Mouse (Mus musculus) gastrocnemius, postnatal 14 days (tissue): ENCODE measurements around the gene Tk1. TPM values are rescaled to one million over a fixed set of nuclear protein-coding genes. Genes with fewer than 3 reads are reported as not detected.
"Not testable (repeated sequence)": the region's sequence is repeated elsewhere in the genome, so short reads cannot be mapped to it uniquely, and the experiment has no call there.

Experiments
- DNase-seq: peaks from one replicate; pipeline ENCODE4 v3.0.0; 2021; ENCODE audit warnings: mixed read lengths
- intact Hi-C: fragments of 180-260 bp; cut with DNase I; formaldehyde crosslinking; loops from one replicate; pipeline ENCODE4 v1.15.1; 2025; ENCODE audit warnings: low total_unique reads
- total RNA-seq, 2 experiments: library from RNA; stranded (reverse); gene quantifications; 2 replicates each; pipeline ENCODE4 v1.2.3; 2021

Tk1 gene
- total RNA-seq, 2 experiments from 2014 or later = 5.4 to 5.8 TPM

DNA sequence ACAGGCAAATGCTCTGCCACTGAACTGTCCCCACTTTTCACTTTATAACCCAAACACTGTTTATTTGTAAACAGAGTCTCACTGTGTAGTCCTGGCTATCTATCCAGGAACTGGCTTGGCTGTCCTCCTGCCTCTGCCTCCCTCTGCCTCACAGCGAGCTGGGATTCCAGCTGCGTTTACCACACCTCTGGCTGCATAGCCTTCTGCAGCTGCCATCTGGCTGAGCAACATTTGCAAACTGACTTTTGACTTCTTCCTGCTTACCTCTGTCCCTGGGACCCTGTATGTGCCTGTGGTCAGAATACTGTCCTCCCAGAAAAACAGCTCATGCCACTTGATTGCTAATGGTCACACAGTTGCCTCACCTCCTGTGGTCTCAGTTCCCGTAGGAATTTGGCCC, 1.5 kb upstream of the Tk1 start:
- intact Hi-C loops = no loop called here

DNA sequence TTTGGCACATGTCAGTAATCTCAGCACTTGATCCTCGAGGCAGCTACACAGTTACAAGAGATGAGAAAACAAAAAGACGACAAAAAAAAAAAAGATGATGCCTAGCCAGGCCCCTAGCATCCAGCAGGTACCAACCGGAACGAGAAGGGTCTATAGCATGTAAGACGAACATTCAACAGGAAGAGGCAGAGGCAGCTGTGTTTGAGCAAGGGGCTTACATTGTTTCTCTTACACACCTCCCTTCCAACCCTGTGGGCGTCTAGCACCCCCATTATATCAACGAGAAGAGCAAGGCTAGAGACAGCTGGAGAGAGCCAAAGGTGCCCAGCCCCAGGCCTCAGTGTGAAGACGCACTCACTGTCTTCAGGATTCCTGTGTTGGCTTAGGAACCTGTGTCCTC, 1.0 kb upstream of the Tk1 start:
- intact Hi-C loops = no loop called here
- no peak for DNase-seq

More for the DNA sequence above, 1.5 kb upstream of the Tk1 start:
- no peak for DNase-seq

DNA sequence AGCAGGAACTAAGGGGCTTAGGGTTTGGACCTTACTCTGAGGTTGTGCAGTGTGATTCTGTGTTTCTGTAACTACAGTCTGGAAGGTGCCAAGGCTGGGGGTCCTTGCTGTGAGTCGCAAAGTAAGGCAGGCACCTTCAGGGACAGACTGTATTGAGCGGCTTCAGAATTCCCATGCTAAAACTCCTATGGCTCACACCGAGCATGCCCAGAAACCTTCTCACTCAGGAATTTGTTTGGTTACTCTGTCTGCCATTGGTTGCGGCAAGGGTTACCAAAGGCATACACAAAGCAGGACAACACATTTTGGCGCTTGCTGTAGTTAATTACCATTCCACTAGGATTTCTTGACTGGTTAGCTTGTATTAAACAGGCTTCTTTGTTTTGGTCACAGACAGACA, 272 bp upstream of the Tk1 start:
- intact Hi-C loops = no loop called here
- DNase-seq = no peak

DNA sequence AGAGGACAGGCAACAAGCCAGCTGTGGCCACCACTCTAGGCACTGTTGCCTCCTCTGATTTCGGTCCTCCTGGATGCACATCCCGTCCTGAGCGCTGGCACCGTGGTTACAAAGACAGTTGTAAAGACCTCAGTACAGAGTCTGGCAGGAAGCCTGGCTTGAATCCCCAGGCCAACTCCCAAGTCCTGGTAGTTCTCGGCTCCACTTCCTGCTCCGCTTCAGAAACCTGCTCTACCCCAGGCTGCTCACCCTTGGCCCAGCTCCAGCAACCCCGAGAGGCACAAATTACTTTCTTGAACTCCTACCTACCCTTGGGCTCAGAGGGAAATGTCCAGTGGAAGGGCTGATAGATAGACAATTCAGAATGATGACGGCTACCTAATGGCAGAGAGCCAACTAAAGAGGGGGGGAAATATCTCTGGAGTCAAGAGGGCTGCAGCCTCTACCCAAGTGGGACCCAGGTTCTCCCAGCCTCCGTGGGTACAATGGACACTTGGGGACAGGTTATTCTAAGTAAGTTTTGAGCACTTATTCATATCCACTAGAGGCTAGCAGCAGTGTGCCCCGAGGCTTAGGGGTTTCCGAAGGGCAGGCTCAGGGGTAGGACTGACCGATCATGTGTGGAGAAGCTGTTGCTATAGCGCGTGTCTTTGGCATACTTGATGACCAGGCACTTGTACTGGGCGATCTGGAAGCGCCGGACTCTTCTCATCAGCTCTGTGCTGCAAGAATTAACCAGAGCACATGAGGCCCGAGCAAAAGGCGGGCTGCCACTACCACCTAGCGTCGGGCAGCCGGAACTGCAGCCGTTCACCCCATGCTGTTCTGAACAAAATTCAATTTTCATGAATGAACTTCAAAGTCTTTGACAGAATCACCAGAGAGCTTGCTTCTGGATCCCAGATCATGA, 1.6 kb downstream of the Tk1 start:
- peak; percentile 80 for DNase-seq
- intact Hi-C loops = loop anchor here (2.0 to 5.0 kb wide), 2 partner anchors 34 to 112 kb away; no protein-coding TSS in a partner anchor

DNA sequence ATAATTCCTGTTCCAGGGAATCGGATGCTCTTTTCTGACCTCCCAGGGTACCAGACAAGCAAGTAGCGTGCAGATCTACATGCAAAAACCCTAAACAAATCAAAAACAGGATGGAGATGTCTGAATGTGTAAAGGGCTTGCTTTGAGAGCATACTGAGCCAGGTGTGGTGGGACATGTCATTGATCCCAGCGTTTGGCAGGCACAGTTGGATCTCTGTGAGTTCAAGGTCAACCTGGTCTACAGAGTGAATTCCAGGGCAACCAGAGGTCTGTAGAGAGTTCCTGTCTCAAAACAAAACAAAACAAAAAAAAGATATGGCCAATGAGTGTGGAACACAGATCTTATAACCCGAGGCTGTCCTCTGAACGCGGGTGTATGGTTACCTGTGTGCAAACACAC, 2.5 kb downstream of the Tk1 start:
- intact Hi-C loops = loop anchor here (5.0 kb wide), 1 partner anchor 111 kb away; no protein-coding TSS in a partner anchor
- DNase-seq = no peak

DNA sequence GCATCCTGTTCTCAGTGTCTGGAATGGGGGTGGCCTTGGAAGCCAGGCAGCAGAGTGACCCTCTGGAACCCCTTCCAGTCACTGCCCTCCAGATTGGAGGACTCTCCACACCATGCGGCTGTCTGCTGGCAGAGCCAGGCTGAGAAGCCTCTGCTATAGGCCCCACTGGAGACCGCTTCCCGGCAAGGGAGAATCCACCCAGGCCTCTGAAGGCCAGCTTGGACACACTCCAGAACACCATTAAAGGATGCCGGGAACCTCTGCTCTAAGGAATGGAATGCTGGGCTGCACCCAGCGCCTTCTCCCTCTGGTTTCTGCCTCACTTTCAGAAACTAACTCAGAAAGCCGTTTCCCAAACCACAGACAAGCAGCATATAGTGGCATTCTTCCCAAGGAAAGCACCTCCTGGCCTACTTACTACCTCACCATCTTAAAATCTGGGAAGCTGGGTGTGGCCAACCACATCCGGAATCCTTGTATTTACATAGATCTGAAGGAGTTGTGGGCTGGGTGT, 3.1 kb downstream of the Tk1 start:
- intact Hi-C loops = loop anchor here (5.0 kb wide), 1 partner anchor 110 kb away; no protein-coding TSS in a partner anchor
- no peak for DNase-seq

DNA sequence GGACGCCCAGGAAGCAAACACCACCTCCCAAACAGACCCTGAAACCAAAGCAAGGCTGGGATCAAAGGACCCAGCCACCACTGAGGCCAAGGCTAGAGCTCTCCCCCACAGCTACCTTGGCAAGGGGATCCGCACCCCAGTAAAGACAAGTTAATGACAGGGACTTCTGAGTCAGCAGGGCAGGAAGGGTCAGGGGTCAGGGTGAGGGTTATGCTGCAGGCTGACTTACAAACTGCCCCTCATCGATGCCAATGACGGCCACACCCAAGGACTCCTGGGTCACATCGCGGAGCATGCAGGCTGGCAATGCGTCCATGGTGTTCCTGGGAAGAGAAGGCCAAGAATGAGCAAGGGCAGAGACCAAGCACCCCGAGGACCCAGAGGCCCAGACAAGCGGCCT, 4.0 kb downstream of the Tk1 start:
- DNase-seq = no peak
- intact Hi-C loops = loop anchor here (5.0 kb wide), 1 partner anchor 110 kb away; no protein-coding TSS in a partner anchor

DNA sequence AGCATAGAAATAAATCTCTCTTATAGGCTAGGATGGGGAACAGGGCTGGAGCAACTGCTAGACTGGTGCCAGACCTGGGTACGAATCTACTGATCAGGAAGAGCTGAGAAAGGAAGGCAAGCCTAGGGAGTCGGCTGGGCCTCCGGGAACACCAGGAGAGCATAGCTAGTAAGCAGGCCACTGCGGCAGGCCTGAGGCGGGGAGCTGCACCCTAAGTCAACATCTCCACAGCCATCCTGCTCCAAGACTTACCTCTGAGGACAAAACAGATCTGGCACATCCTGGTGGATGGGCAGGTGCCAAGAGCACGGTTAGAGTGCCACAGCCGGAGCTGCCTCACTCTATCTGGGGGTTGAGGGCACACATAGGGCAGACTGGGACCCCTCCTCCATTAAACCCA, 5.7 kb downstream of the Tk1 start:
- no peak for DNase-seq
- intact Hi-C loops = loop anchor here (5.0 kb wide), 1 partner anchor 108 kb away; no protein-coding TSS in a partner anchor

DNA sequence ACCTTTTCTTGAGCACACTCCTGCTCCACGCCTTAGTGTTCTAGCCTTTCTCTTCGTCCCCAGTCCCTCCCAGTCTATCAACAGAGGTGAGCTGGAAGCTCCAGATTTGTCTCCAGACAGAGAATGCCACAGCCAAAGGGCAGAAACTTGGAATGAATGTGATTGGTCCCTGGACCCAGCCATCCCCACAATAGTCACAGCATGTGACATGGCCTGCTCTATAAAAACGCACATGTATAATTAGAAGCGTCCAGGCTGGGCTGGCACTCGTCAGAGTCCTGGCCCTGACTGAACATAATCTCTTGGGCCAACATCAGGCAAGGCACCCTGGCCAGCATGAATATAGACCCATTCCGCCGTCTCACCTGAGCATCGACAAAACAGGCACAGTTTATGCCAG, 6.8 kb downstream of the Tk1 start:
- intact Hi-C loops = no loop called here
- peak; percentile 60 for DNase-seq

DNA sequence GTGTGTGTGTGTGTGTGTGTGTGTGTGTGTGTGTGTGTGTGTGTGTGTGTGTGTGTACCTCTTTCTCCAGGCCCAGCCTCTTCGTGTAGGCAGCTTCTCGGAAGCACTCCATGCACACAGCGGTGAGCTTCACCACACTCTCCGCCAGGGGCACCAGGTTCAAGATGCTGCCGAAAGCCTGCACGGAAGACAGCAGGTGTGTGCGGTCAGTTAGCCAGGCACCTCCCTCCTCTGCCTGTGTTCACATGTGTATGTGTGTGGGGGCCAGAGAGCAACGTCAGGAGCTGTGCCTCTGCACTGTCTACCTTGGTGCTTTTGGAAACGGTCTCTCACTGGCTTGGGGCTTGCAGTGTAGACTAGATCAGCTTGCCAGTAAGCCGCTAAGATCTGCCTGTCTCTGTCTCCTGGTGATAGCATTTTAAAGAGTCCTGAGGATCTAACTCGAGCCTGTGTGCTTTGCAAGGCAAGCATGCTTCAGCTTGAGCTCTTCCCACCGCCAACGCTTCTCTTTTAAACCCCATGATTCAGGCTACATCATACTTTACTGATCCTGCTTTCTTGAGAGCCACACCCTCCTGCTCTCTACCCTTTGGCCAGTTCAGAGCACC, 9.4 kb downstream of the Tk1 start:
- no peak for DNase-seq
- intact Hi-C loops = no loop called here

DNA sequence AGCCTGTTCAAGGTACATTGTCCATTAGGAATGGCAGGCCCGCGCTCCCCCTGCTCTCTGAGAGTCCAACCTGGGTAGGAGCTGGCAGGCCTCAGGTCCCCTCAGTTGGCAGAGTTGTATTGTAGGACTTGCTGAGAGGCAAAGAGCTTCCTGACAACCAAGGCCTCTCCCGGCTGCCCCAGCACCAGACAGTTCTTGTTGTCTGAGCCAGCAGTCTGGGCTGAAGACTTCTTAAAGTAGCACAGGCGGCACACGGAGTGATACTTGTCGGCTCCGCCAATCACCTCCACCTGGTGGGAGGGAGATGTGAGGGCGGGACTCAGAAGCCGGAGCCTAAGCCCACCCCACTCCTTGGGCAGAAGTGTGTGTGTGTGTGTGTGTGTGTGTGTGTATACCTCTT, 10.0 kb downstream of the Tk1 start:
- DNase-seq, intact Hi-C loops: not testable (repeated sequence)

DNA sequence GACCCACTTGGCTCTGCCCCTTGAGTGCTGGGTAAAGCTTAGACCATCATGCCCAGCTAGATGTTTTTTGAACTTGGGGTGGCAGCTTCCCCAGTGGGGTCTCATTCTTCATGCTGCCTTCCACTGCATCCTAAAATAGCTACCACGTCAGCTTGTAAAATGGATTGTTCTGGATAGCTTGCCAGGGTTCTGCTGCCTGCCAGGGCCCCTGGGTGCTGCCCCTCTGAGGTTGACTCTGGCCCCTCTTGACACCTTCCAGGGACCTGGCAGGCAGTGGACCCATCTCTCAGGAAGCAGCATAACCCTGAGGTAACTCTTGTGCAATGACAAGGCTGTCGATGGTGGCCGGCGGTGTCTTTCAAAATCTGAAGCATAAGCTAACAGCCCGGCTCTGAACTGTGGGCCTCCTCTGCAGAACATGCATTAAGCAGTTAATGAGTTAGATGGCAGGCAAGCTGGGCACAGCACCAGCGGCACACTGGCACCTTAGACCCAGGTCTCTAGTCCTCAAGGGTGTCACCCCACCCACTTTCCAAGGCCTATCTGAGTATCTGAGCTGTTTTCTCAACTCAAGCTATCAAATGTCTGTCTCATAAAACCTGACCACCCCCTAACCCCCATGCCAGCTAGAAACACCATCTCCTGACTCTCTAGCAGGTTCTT, 11.1 kb downstream of the Tk1 start:
- intact Hi-C loops = no loop called here
- no peak for DNase-seq

DNA sequence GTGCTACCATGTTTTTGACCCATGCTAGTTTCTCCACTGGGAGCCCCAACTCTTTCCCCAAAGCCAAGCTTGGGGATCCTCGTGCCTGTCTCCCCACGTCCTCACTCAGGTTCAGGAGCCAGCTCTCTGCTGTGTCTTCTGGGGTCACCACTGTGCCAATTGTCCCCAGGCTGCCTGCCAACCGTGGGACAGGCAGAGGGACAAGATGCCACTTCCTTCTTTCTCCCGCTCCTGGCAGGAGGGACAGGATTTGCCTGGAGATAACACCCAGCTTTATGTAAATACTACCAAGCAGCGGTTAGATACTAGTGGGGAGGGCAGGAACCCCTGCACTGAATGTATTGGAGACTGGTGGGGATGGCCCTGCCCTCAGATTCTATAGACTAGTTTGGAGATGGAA, 12.0 kb downstream of the Tk1 start:
- DNase-seq = no peak
- intact Hi-C loops = no loop called here

DNA sequence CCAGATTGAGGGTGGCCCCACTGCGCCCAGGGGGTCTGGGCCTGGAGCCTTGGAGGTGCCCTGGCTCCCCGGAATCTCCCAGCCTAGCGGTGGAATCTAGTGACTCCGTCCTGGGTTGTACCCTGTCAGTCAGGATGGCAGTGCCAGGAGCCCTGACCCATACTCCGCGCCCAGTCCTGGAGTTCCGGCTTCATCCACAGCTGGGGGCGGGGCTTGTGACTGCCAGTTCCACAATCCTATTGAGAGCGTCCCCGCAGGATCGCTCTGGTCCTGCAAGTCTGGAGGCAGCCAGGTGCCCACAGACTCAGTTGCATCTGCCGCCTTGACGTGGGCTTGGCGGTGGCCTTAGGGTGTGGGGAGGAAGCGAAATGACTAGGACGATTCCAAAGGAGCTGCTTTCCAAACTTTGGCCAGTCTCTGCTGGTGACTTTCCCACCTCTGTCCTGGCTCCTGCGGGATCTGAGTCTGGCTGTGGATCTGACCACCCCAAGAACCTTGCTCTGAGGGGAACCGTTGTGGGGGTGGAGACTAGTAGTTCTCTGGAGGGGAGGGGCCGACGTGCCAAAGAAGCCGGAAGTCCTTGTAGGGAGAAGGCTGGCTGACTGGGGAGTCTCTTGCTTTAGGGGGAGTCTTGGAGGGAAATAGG, 15.4 kb downstream of the Tk1 start:
- intact Hi-C loops = no loop called here
- DNase-seq = peak; percentile 90

DNA sequence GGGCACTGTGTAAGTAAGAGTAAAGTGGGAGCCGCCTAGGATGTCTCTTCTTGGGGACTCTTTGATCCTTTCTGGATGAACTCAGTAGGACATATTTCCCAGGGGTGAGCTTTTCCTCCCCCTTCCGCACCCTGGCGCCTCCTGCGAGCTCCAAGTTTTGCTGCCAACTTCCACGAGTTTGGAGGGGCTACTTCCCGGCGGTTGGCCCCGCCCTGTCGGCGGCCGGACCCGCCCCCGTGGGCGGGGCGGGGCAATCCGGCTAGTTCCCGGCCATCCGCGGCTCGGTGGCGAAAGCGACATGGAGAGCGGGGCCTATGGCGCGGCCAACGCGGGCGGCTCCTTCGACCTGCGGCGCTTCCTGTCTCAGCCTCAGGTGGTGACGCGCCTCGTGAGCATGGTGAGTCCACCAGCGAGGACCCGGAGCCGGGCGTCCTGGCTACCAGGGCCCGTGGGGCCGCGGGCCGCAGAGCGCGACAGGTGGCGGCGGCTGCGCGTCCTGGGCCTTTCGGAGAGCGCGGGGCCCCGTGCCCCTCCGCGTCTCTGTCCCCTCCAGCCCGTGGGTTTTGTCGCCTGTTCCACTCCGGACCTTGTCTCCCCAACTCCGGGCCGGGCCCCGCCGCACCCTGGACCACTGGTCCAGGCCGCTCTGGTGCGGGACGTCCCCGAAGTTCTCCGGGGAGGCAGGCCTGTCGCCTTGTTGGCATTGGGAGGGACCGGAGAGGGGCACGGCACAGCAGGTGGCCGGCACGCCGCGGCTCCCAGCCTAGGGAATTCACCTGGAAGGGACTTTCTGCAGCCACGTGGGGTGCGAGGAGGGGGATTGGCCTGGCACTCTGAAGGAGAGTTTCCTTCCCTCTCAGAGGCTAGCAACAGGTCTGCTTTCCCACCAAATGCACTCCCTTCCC, 16.2 kb downstream of the Tk1 start, which contains the start of the genes Gm20708 and Syngr2:
Gm20708 (plus strand) TSS at position 262 of the 905 bp plus-strand sequence.
Syngr2 (plus strand) TSS at position 262 of the 905 bp plus-strand sequence.
- intact Hi-C loops = no loop called here
- peak; percentile 75 for DNase-seq

DNA sequence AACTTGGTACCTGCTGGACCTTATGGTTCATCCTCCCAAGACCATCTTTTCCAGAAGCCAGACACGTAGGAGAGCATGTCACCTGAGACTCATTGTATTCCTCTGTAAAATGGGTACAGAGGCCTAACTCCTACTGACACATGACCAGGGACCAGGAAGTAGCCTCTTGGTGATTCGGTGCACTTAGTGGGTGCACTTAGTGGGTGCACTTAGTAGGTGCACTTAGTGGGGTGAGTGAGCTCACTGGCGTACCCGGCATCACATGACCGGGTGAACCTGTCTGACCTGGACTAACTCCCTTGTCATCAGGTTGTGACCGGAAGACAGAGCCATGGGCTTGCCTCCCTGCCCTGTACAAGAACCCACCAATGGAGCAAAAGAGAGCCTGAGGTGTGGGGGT, 19.1 kb downstream of the Tk1 start:
- intact Hi-C loops = no loop called here
- no peak for DNase-seq

DNA sequence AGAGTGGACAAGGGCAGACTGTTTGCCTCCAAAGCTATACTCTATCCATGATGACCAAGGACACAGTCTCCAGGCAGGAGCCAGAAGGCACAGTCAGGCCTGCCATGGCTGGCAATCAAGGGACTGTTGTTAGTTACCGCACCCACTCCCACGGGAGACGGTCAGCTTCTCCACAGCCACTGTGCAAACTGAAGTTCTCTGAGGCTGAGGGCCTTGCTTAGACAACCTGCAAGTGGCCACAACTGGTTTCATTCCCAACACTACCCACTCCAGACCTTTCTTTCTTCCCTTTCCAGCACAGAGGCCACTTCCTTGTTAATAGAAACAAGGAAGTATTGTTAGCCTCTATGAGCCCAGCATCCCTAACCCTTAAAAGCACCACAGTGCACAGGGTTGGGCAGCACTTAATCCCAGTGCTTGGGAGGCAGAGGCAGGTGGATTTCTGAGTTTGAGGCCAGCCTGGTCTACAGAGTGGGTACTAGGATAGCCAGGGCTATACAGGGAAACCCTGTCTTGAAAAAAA, 22.7 kb downstream of the Tk1 start:
- intact Hi-C loops = no loop called here
- DNase-seq = no peak

DNA sequence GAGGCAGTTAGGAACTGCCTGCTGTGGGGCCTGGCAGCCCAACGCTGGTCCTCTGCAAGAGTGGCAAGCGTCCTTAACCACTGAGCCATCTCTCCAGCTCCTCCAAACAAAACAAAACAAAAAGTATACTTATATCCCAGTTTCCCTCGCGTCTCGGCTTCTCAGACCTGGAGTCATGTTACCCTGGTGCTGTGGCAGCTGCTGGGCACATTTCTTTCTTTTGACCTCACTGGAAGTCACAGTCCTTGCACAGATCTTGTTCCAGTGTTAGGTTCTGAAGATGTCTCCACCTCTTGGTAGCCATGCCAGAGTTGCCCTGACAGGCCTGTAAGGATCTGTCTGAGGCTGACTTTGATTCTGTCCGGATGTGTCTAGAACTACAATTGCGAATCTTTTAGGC, 24.2 kb downstream of the Tk1 start:
- no peak for DNase-seq
- intact Hi-C loops = no loop called here
